Mouse (Mus musculus) heart, embryonic 11.5 days (tissue): ENCODE results near the gene Usp37. TPM values are rescaled to one million over a fixed set of nuclear protein-coding genes. Genes with fewer than 3 reads are reported as not detected.

ENCODE experiments used
- ATAC-seq: fragments of 200-750 bp; cut with Nextera tagmentation; replicated peaks from 2 replicates; pipeline ENCODE4 v1.8.0; 2017; ENCODE audit warnings: moderate library complexity; ENCODE audit not compliant: insufficient number of reproducible peaks, low FRiP score, low TSS enrichment
- H3K27ac ChIP-seq: fragments of 300-500 bp; sonication (generic); 2 replicates; pipeline ENCODE4 v1.5.1; 2014; ENCODE audit warnings: mild to moderate bottlenecking, low read depth, low read length
- H3K27me3 ChIP-seq: fragments of 300-500 bp; sonication (generic); 2 replicates; pipeline ENCODE4 v1.6.1; 2014; ENCODE audit warnings: mild to moderate bottlenecking, low read length, mixed read lengths; ENCODE audit not compliant: control insufficient read depth, insufficient read depth
- H3K36me3 ChIP-seq: fragments of 300-500 bp; sonication (generic); 2 replicates; pipeline ENCODE4 v1.6.1; 2014; ENCODE audit warnings: mild to moderate bottlenecking, low read length, moderate library complexity, mixed read lengths; ENCODE audit not compliant: control insufficient read depth, insufficient read depth
- H3K4me1 ChIP-seq: fragments of 300-500 bp; sonication (generic); 2 replicates; pipeline ENCODE4 v1.6.1; 2014; ENCODE audit warnings: low read length; ENCODE audit not compliant: control insufficient read depth, insufficient read depth
- H3K4me2 ChIP-seq: fragments of 300-500 bp; sonication (generic); 2 replicates; pipeline ENCODE4 v1.6.1; 2014; ENCODE audit warnings: mild to moderate bottlenecking, moderate library complexity
- H3K4me3 ChIP-seq: fragments of 300-500 bp; sonication (generic); 2 replicates; pipeline ENCODE4 v1.5.1; 2014; ENCODE audit warnings: low read depth, low read length
- H3K9ac ChIP-seq: fragments of 300-500 bp; sonication (generic); 2 replicates; pipeline ENCODE4 v1.6.1; 2014; ENCODE audit warnings: mild to moderate bottlenecking, low read depth, low read length, moderate library complexity
- H3K9me3 ChIP-seq: fragments of 300-500 bp; sonication (generic); replicated peaks from 2 replicates; pipeline ENCODE4 v1.6.1; 2016; ENCODE audit warnings: low read length; ENCODE audit not compliant: control insufficient read depth
- WGBS: fragments of 180-500 bp; shearing (Covaris S2); extraction: QIAGEN DNeasy Blood & Tissue Kit; methylation state at CpG from one replicate; pipeline ENCODE4 v1.1.7; 2014; ENCODE audit not compliant: insufficient replicate concordance; 5-methylcytosine and 5-hydroxymethylcytosine counted together
- microRNA counts: library from miRNA; unstranded; fragments of <30 nt; microRNA quantifications from one replicate; lab custom pipeline; 2015
- microRNA-seq: library from miRNA; unstranded; fragments of <30 nt; microRNA quantifications from one replicate; pipeline ENCODE4, GENCODE M21; 2016; ENCODE audit warnings: borderline number of aligned reads
- polyA plus RNA-seq: library from polyadenylated mRNA; unstranded; fragments of >200 nt; fragmentation: Nextera tagmentation; extraction: Ambion mirVana; gene quantifications from 2 replicates; pipeline ENCODE4 v1.2.1, GENCODE M21; 2014

Usp37 gene
- polyA plus RNA-seq, 1 experiment from 2014 or later: 24.1 TPM

DNA sequence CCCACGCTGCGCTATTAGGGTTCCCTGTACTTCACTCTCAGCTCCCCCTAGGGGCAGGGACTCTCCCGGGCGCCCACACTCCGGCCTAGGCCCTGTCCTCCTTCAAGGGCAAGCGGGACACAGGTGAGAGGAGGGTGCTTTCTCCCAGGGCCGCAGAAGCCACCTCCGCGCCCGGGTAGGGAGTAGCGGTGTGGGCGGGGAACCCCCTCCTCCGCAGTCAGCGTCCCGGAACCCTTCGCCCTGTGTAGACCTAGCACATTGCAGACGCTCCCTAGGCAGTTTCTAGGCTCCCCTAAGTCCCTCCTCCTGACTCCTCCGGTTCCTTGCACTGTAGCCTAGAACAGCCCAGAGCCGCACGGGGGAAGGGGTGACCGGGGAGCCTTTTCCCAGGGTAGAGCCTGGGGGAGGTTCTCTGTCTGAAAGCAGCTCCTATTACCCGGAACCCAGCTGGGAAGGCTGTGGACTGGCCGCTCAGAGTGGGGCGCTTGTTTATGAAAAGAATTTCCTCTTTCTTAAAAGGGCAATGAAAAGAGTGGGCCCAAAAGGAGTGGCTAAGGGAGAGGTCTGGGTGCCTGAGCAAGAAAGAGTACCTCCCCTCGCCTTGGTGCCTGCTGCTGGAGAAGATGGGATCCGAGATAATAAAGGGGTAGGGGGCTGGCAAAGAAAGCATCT is 157.2 kb downstream of the Usp37 start:
- Histone ChIP-seq H3K27me3 (no peaks in the 10 kb centered on the region), H3K4me1 (peaks cover 12% of the 10 kb centered on the region; the same call in 1 of the 2 replicates), H3K4me2 (peak overlapping the region; percentile 80), H3K36me3 (no peaks in the 10 kb centered on the region), H3K9me3 (no peaks in the 10 kb centered on the region), H3K27ac (peak overlapping the region; percentile 97), H3K9ac (peak overlapping the region; percentile 79), H3K4me3 (peak overlapping the region; percentile 55)
- ATAC-seq: peak; percentile 81
- WGBS: 1% methylated on average over 26 of the region's 26 CpGs

DNA sequence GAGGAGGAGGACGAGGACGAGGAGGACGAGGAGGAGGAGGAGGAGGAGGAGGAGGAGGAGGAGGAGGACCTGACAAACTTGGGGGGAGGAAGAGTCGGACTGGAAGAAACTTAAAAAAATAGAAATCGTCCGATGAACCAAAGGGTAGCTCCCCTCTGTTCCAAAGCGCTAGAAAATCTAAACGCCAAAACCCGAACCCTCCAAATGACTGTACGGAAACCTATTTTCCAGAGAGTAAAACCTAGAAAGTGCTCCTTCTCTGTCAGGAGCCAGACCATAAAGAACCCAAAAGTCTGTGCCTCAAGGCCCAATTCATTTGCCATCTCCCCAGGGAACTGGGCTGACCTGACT is 157.7 kb downstream of the Usp37 start:
- peaks cover 12% of the 10 kb centered on the region; the same call in 1 of the 2 replicates for H3K4me1 ChIP-seq
- peak overlapping the region; percentile 97 for H3K27ac ChIP-seq
- 63% methylated on average over 7 of the region's 10 CpGs for WGBS
- H3K4me3 ChIP-seq: peak overlapping the region; percentile 55
- H3K4me2 ChIP-seq: peak overlapping the region; percentile 80
- no peaks in the 10 kb centered on the region for H3K9me3 ChIP-seq
- H3K27me3 ChIP-seq: no peaks in the 10 kb centered on the region
- H3K9ac ChIP-seq: peak overlapping the region; percentile 79
- no peak for ATAC-seq
- H3K36me3 ChIP-seq: no peaks in the 10 kb centered on the region

DNA sequence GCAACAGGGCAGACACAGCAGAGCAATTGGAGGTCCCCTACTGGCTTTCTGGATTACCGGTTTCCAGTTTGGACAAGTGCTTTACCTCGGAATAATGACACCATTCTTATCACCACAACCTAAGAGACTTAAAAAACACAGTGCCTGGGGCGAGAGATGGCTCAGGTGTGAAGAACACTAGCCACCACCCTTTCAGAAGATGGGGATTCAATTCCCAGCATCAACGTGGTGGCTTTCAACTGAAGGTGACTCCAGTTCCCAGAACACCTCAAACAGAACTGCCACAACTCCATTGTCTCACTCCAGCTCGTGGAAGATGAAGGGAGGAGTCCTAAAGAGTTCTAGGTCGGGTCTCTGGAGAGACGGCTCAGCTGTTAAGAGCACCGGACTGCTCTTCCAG is 158.6 kb downstream of the Usp37 start:
- Histone ChIP-seq H3K4me1 (peaks cover 11% of the 10 kb centered on the region; the same call in 1 of the 2 replicates), H3K4me2 (no peak overlapping the region), H3K9ac (no peak overlapping the region), H3K36me3 (no peaks in the 10 kb centered on the region), H3K9me3 (no peaks in the 10 kb centered on the region), H3K27me3 (no peaks in the 10 kb centered on the region), H3K4me3 (no peak overlapping the region), H3K27ac (no peak overlapping the region)
- WGBS: 84% methylated on average over 8 of the region's 8 CpGs
- no peak for ATAC-seq

MicroRNAs within 50 kb of the gene (microRNA counts, 519-probe panel; counts per million panel counts)
- 5,026 counts per million, percentile 50 among the panel's probes with 10 or more counts for microRNA mmu-miR-26b (lab: Ali Mortazavi, UCI)

Small RNA genes within 50 kb of the gene (microRNA-seq; reads per million reads assigned to microRNA genes)
- gene Gm25035 (not detected), gene Mir26b (31,447 reads per million, percentile 99 among the genes with 10 or more reads in this experiment)

Other genes starting within 250 kb of the Usp37 start
- 29.2 and 37.1 TPM in 2 replicates for gene Tmbim1, start 238.7 kb downstream of the Usp37 start, polyA plus RNA-seq
- gene Catip, start 182.2 kb downstream of the Usp37 start, polyA plus RNA-seq: 0.17 and 0.59 TPM in 2 replicates
- gene Slc11a1, start 169.1 kb downstream of the Usp37 start, polyA plus RNA-seq: 1.1 TPM in 2 replicates
- gene Ctdsp1, start 152.8 kb downstream of the Usp37 start, polyA plus RNA-seq: 59.6 and 63.8 TPM in 2 replicates
- 0.23 and 0.45 TPM in 2 replicates for gene Vil1, start 134.9 kb downstream of the Usp37 start, polyA plus RNA-seq
- 41.4 and 48.7 TPM in 2 replicates for gene Cnot9, start 38.2 kb downstream of the Usp37 start, polyA plus RNA-seq
- 0.17 and 0.46 TPM in 2 replicates for gene Plcd4, start 1.4 kb downstream of the Usp37 start, polyA plus RNA-seq
- 5.7 and 6.6 TPM in 2 replicates for gene Zfp142, start 44.0 kb upstream of the Usp37 start, polyA plus RNA-seq
- 22.0 and 26.7 TPM in 2 replicates for gene Bcs1l, start 44.0 kb upstream of the Usp37 start, polyA plus RNA-seq
- 6.0 and 6.1 TPM in 2 replicates for gene Rnf25, start 57.1 kb upstream of the Usp37 start, polyA plus RNA-seq
- gene Stk36, start 57.2 kb upstream of the Usp37 start, polyA plus RNA-seq: 4.3 and 4.6 TPM in 2 replicates
- 15.8 and 21.4 TPM in 2 replicates for gene Ttll4, start 117.5 kb upstream of the Usp37 start, polyA plus RNA-seq
- gene Cyp27a1, start 169.3 kb upstream of the Usp37 start, polyA plus RNA-seq: 14.3 and 15.2 TPM in 2 replicates
- gene Prkag3, start 204.9 kb upstream of the Usp37 start, polyA plus RNA-seq: 5.5 and 5.7 TPM in 2 replicates
- gene Wnt6, start 227.6 kb upstream of the Usp37 start, polyA plus RNA-seq: 0.46 and 0.68 TPM in 2 replicates
- not detected in 2 replicates for gene Wnt10a, start 247.2 kb upstream of the Usp37 start, polyA plus RNA-seq